In the genomic region with DNA sequence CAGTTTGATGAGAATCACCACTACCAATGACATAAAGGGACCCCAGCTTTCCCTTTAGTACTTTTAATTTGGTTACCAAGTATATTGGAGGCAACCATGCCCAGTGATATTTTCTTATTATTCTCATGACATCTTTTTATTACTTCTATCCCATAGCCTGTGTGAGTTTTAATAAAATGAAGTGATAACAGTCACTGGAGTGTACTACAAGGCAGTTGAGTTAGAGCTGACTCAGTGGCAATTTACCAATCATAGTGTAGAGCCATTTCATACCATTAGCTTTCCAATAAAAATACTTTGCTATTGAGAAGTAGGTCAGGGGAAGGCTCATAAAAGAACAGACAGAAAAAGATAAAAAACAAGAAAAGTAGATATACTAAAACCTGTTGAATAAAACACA, we compare ENCODE assay signal across 28 mouse cellular contexts.
"Had no signal": no experiment of that assay in that cellular context is flagged by ENCODE, and none has a peak within 500 bp of the region (broad histone marks: within the 10 kb centered on the region; RNA-seq: fewer than 3 reads in every experiment).

No protein-coding gene starts in this region.

- H3K4me3 ChIP-seq: embryonic facial prominence, embryonic 10.5 days; embryonic facial prominence, embryonic 12.5 days; embryonic facial prominence, embryonic 13.5 days; embryonic facial prominence, embryonic 15.5 days; erythroblast, embryonic 14.5 days; forebrain, embryonic 10.5 days; forebrain, embryonic 12.5 days; forebrain, embryonic 13.5 days; forebrain, embryonic 15.5 days; gastrocnemius, adult 2 months had no signal

- DNase-seq: cerebellum, adult 2 months; cerebellum, adult 8-10 months; cerebellum, adult 9-10 months; cerebellum, adult 9-11 months; cerebellum, postnatal 10 days; cerebellum, postnatal 14 days; cerebellum, postnatal 25 days; cerebellum, postnatal 36 days; embryo, embryonic 11 days; forebrain, postnatal 0 days; gastrocnemius, adult 2 months; gastrocnemius, postnatal 10 days; gastrocnemius, postnatal 14 days; gastrocnemius, postnatal 25 days; gastrocnemius, postnatal 36 days; heart, adult 11 months; heart, adult 18-20 months had no signal

- H3K36me3 ChIP-seq: embryonic facial prominence, embryonic 10.5 days; embryonic facial prominence, embryonic 12.5 days; embryonic facial prominence, embryonic 13.5 days; embryonic facial prominence, embryonic 15.5 days; forebrain, embryonic 10.5 days; forebrain, embryonic 12.5 days; forebrain, embryonic 15.5 days had no signal

- H3K4me1 ChIP-seq: embryonic facial prominence, embryonic 10.5 days; embryonic facial prominence, embryonic 12.5 days; embryonic facial prominence, embryonic 13.5 days; embryonic facial prominence, embryonic 15.5 days; forebrain, embryonic 10.5 days; forebrain, embryonic 12.5 days; forebrain, embryonic 13.5 days; forebrain, embryonic 15.5 days had no signal

- H3K27ac ChIP-seq: embryonic facial prominence, embryonic 10.5 days; embryonic facial prominence, embryonic 12.5 days; embryonic facial prominence, embryonic 13.5 days; embryonic facial prominence, embryonic 15.5 days; forebrain, embryonic 10.5 days; forebrain, embryonic 12.5 days; forebrain, embryonic 13.5 days; forebrain, embryonic 15.5 days; gastrocnemius, adult 2 months had no signal

- H3K4me2 ChIP-seq: embryonic facial prominence, embryonic 12.5 days; embryonic facial prominence, embryonic 13.5 days; embryonic facial prominence, embryonic 15.5 days; forebrain, embryonic 12.5 days; forebrain, embryonic 13.5 days; forebrain, embryonic 15.5 days had no signal

- H3K9ac ChIP-seq: embryonic facial prominence, embryonic 12.5 days; embryonic facial prominence, embryonic 13.5 days; embryonic facial prominence, embryonic 15.5 days; forebrain, embryonic 12.5 days; forebrain, embryonic 13.5 days; forebrain, embryonic 15.5 days; forebrain, postnatal 0 days had no signal

- ATAC-seq: forebrain, embryonic 13.5 days; forebrain, embryonic 14.5 days; forebrain, embryonic 15.5 days; forebrain, embryonic 16.5 days; forebrain, postnatal 0 days had no signal

- H3K9me3 ChIP-seq: embryonic facial prominence, embryonic 10.5 days; embryonic facial prominence, embryonic 12.5 days; embryonic facial prominence, embryonic 13.5 days; embryonic facial prominence, embryonic 15.5 days; forebrain, embryonic 10.5 days; forebrain, embryonic 12.5 days; forebrain, embryonic 13.5 days; forebrain, embryonic 15.5 days had no signal

- H3K27me3 ChIP-seq: embryonic facial prominence, embryonic 12.5 days; embryonic facial prominence, embryonic 13.5 days; embryonic facial prominence, embryonic 15.5 days; forebrain, embryonic 12.5 days; forebrain, embryonic 13.5 days; forebrain, embryonic 15.5 days had no signal
